Mouse (Mus musculus) frontal cortex, postnatal 25 days (tissue): ENCODE measurements at regions not wholly inside any gene's neighbourhood (a gene's known extent, or its start where the extent isn't known, plus 50 kb on each side); places are given as distances from the start of the nearest gene placed in this dataset.

Source experiments
- DNase-seq, 2 experiments: peaks; one replicate each; pipeline ENCODE4 v3.0.0; 2022; ENCODE audit warnings: low spot score in 2 of 2

DNA sequence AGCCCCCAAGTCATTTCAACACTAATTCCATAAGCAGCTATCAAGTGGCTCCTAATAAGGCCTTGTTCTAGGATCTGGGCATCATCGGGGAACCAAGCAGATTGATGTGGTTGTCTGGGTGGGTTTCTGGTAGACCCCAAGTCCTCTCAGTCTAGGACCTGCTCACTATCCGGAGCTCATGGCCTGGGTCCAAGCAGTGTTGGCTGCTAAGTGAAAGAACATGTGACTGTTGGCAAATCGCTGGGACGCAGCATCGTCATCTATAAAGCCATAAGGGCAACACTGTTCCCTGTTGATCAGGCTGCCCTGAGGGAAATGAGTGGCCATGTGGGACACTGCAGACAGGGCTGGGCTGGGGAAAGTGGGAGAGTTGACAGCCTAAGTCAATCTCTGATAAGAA is 50.2 kb upstream of the Lrfn2 start:
- DNase-seq = no peak
